Mouse (Mus musculus): ENCODE measurements around the gene Dync1h1.
"Not testable (repeated sequence)": the region's sequence is repeated elsewhere in the genome, so short reads cannot be mapped to it uniquely, and the experiment has no call there.

The Dync1h1 gene

GRCm38 (mm10) chr12:110695676-110696171 is 94.5 kb downstream of the Dync1h1 start:
- DNase-seq (ENCODE audit: low read depth, low spot score), result peak; percentile 62

GRCm38 (mm10) chr12:110696173-110696974 is 95.1 kb downstream of the Dync1h1 start:
- peak; percentile 95 for DNase-seq (ENCODE audit: low read depth, low spot score)

GRCm38 (mm10) chr12:110696975-110697400 is 95.7 kb downstream of the Dync1h1 start:
- DNase-seq (ENCODE audit: low read depth, low spot score), result no peak

GRCm38 (mm10) chr12:110697457-110697856 is 96.2 kb downstream of the Dync1h1 start:
- DNase-seq (ENCODE audit: low read depth, low spot score), result no peak

GRCm38 (mm10) chr12:110698080-110698479 is 96.8 kb downstream of the Dync1h1 start:
- peak; percentile 64 for DNase-seq (ENCODE audit: low read depth, low spot score)

GRCm38 (mm10) chr12:110698523-110699170 is 97.4 kb downstream of the Dync1h1 start:
- DNase-seq (ENCODE audit: low read depth, low spot score), result peak; percentile 82

GRCm38 (mm10) chr12:110699171-110699547 is 97.9 kb downstream of the Dync1h1 start:
- no peak for DNase-seq (ENCODE audit: low read depth, low spot score)

- DNase-seq (ENCODE audit: low read depth, low spot score), result peak; percentile 68
Measured at GRCm38 (mm10) chr12:110700730-110701129, 99.5 kb downstream of the Dync1h1 start.

GRCm38 (mm10) chr12:110701363-110701762 is 100.1 kb downstream of the Dync1h1 start:
- DNase-seq (ENCODE audit: low read depth, low spot score), result peak; percentile 86

- peak; percentile 89 for DNase-seq (ENCODE audit: low read depth, low spot score)
Measured at GRCm38 (mm10) chr12:110702556-110702955, 101.3 kb downstream of the Dync1h1 start, which contains the start of gene Hsp90aa1. TSS of gene Hsp90aa1 (minus strand) at chr12:110702728.

- DNase-seq (ENCODE audit: low read depth, low spot score), result peak; percentile 95
Measured at GRCm38 (mm10) chr12:110703008-110703471, 101.8 kb downstream of the Dync1h1 start.

- DNase-seq (ENCODE audit: low read depth, low spot score), result peak; percentile 72
Measured at GRCm38 (mm10) chr12:110703682-110704081, 102.4 kb downstream of the Dync1h1 start.

GRCm38 (mm10) chr12:110705419-110705818 is 104.2 kb downstream of the Dync1h1 start:
- not testable (repeated sequence) for DNase-seq (ENCODE audit: low read depth, low spot score)

GRCm38 (mm10) chr12:110706337-110707231 is 105.3 kb downstream of the Dync1h1 start:
- peak; percentile 82 for DNase-seq (ENCODE audit: low read depth, low spot score)

- DNase-seq (ENCODE audit: low read depth, low spot score), result no peak
Measured at GRCm38 (mm10) chr12:110707451-110707850, 106.2 kb downstream of the Dync1h1 start.

- DNase-seq (ENCODE audit: low read depth, low spot score), result peak; percentile 90
Measured at GRCm38 (mm10) chr12:110711270-110711669, 110.0 kb downstream of the Dync1h1 start.

- DNase-seq (ENCODE audit: low read depth, low spot score), result peak; percentile 90
Measured at GRCm38 (mm10) chr12:110713784-110714183, 112.5 kb downstream of the Dync1h1 start.

- DNase-seq (ENCODE audit: low read depth, low spot score), result no peak
Measured at GRCm38 (mm10) chr12:110714215-110714614, 113.0 kb downstream of the Dync1h1 start.

- DNase-seq (ENCODE audit: low read depth, low spot score), result no peak
Measured at GRCm38 (mm10) chr12:110716004-110716403, 114.8 kb downstream of the Dync1h1 start.
